Mouse (Mus musculus) naive thymus-derived CD4-positive, alpha-beta T cell, adult 2 months (primary cell): ENCODE results near the gene Smarcal1.

Experiments used
- DNase-seq: peaks from one replicate; pipeline ENCODE4 v3.0.0-alpha.2; 2011; ENCODE audit warnings: low read depth

Smarcal1 gene

GRCm38 (mm10) chr1:72590636-72591035 lies 7.6 kb downstream of the Smarcal1 start:
- no peak for DNase-seq

GRCm38 (mm10) chr1:72592350-72592749 lies 9.3 kb downstream of the Smarcal1 start:
- DNase-seq, result no peak

GRCm38 (mm10) chr1:72593340-72593951 lies 10.4 kb downstream of the Smarcal1 start:
- DNase-seq, result no peak

- DNase-seq, result no peak
Observed at GRCm38 (mm10) chr1:72595686-72596085, 12.6 kb downstream of the Smarcal1 start.

- no peak for DNase-seq
Observed at GRCm38 (mm10) chr1:72596231-72596630, 13.2 kb downstream of the Smarcal1 start.

GRCm38 (mm10) chr1:72599146-72600101 lies 16.4 kb downstream of the Smarcal1 start:
- no peak for DNase-seq

- no peak for DNase-seq
Observed at GRCm38 (mm10) chr1:72600778-72601177, 17.7 kb downstream of the Smarcal1 start.

GRCm38 (mm10) chr1:72601233-72601632 lies 18.2 kb downstream of the Smarcal1 start:
- DNase-seq, result no peak

- DNase-seq, result no peak
Observed at GRCm38 (mm10) chr1:72602186-72602585, 19.1 kb downstream of the Smarcal1 start.

- DNase-seq, result no peak
Observed at GRCm38 (mm10) chr1:72602803-72603202, 19.8 kb downstream of the Smarcal1 start.

GRCm38 (mm10) chr1:72606186-72606673 lies 23.2 kb downstream of the Smarcal1 start:
- no peak for DNase-seq

GRCm38 (mm10) chr1:72609129-72609528 lies 26.1 kb downstream of the Smarcal1 start:
- no peak for DNase-seq

GRCm38 (mm10) chr1:72609887-72610877 lies 27.1 kb downstream of the Smarcal1 start:
- no peak for DNase-seq

GRCm38 (mm10) chr1:72612172-72612571 lies 29.1 kb downstream of the Smarcal1 start:
- no peak for DNase-seq

- DNase-seq, result no peak
Observed at GRCm38 (mm10) chr1:72635221-72635620, 52.2 kb downstream of the Smarcal1 start.

GRCm38 (mm10) chr1:72640658-72641410 lies 57.8 kb downstream of the Smarcal1 start:
- DNase-seq, result no peak

- DNase-seq, result no peak
Observed at GRCm38 (mm10) chr1:72673070-72673469, 90.0 kb downstream of the Smarcal1 start.
